Comparison of ENCODE assay signal across 10 mouse cellular contexts in genomic region chr3:41376848-41377582, GRCm38 (mm10).
DNase-seq lines count a peak whose midpoint lies in the region; ATAC-seq and TF ChIP-seq lines count a peak whose summit lies in the region.
"Had no signal": no experiment of that assay in that cellular context is flagged by ENCODE, and none has a peak within 500 bp of the region (broad histone marks: within the 10 kb centered on the region; RNA-seq: fewer than 3 reads in every experiment).

No protein-coding gene starts in this region.

- no peak overlapping the region for H3K9ac ChIP-seq in intestine, postnatal 0 days (ENCODE audit: low read depth, low read length)
- H3K9ac ChIP-seq: embryonic facial prominence, embryonic 12.5 days; limb, embryonic 12.5 days had no signal

- no peak overlapping the region for H3K27ac ChIP-seq in thymus, adult 2 months (ENCODE audit: control insufficient read depth, insufficient read depth, low read length)
- H3K27ac ChIP-seq in intestine, postnatal 0 days (ENCODE audit: low read depth, low read length): no peak overlapping the region
- H3K27ac ChIP-seq: embryonic facial prominence, embryonic 12.5 days; limb, embryonic 12.5 days had no signal

- TF ChIP-seq POLR2A in thymus, adult 2 months (IDR thresholded peaks at IDR 0.05; ENCODE audit: control insufficient read depth, extremely low read depth, insufficient read depth, low read length, poor library complexity): no peak

- H3K36me3 ChIP-seq in thymus, adult 2 months (ENCODE audit: control insufficient read depth, insufficient read depth, low read length): no peaks in the 10 kb centered on the region
- no peaks in the 10 kb centered on the region for H3K36me3 ChIP-seq in intestine, postnatal 0 days (ENCODE audit: control insufficient read depth, insufficient read depth)
- H3K36me3 ChIP-seq: embryonic facial prominence, embryonic 12.5 days; limb, embryonic 12.5 days had no signal

- DNase-seq in adrenal gland, adult 8-10 months: peak; percentile 55
- DNase-seq in adrenal gland, postnatal 25 days: no peak
- peak; percentile 20 for DNase-seq in thymus, postnatal 4 days
- DNase-seq in thymus, adult 2 months: no peak
- peak; percentile 29 for DNase-seq in yolk sac, embryonic 10.5 days (ENCODE audit: low spot score)
- no peak for DNase-seq in gastrocnemius, adult 18-20 months (ENCODE audit: low spot score)
- DNase-seq in left cerebral cortex, adult 9 months (ENCODE audit: low spot score in 2 of 2): no peak

- no peaks in the 10 kb centered on the region for H3K27me3 ChIP-seq in thymus, adult 2 months (ENCODE audit: control insufficient read depth, insufficient read depth, low read length)
- no peaks in the 10 kb centered on the region for H3K27me3 ChIP-seq in intestine, postnatal 0 days (replicated peaks; ENCODE audit: control insufficient read depth, insufficient read depth, low read length)
- H3K27me3 ChIP-seq: limb, embryonic 12.5 days had no signal

- ATAC-seq in intestine, postnatal 0 days: peak; percentile 94

- no peak for TF ChIP-seq CTCF in thymus, adult 2 months (IDR thresholded peaks at IDR 0.05; ENCODE audit: borderline replicate concordance, control insufficient read depth, extremely low read depth, insufficient read depth, low read length, poor library complexity)
- peak; percentile 65 for TF ChIP-seq CTCF in intestine, postnatal 0 days (IDR thresholded peaks at IDR 0.05; ENCODE audit: low read depth)

- no peak overlapping the region for H3K4me3 ChIP-seq in thymus, adult 2 months (ENCODE audit: control insufficient read depth, insufficient read depth, low read length)
- H3K4me3 ChIP-seq in intestine, postnatal 0 days (ENCODE audit: low read depth, low read length): no peak overlapping the region
- H3K4me3 ChIP-seq: embryonic facial prominence, embryonic 12.5 days; limb, embryonic 12.5 days had no signal

- no peak overlapping the region for H3K4me2 ChIP-seq in intestine, postnatal 0 days (replicated peaks; ENCODE audit: low read depth)
- H3K4me2 ChIP-seq: embryonic facial prominence, embryonic 12.5 days; limb, embryonic 12.5 days had no signal

- H3K4me1 ChIP-seq in thymus, adult 2 months (replicated peaks; ENCODE audit: control insufficient read depth, insufficient read depth, low read length): 0 out of 2 replicates have a peak, but pooled peaks cover 3% of the 10 kb centered on the region
- no peaks in the 10 kb centered on the region for H3K4me1 ChIP-seq in intestine, postnatal 0 days (replicated peaks; ENCODE audit: control insufficient read depth, insufficient read depth, low read length)

- 84% methylated on average over 6 of the region's 6 CpGs for WGBS in thymus, adult 2 months
- WGBS in intestine, postnatal 0 days: 52% methylated on average over 6 of the region's 6 CpGs

- no peaks in the 10 kb centered on the region for H3K9me3 ChIP-seq in intestine, postnatal 0 days (ENCODE audit: control insufficient read depth)
- H3K9me3 ChIP-seq: embryonic facial prominence, embryonic 12.5 days; limb, embryonic 12.5 days had no signal

Comparison
In these comparisons a context has a peak if more than half of its experiments do, and no peak if none do; other contexts are left out.
1. DNase-seq: peak in adrenal gland, adult 8-10 months (single experiment), thymus, postnatal 4 days (single experiment) and yolk sac, embryonic 10.5 days (single experiment); none in adrenal gland, postnatal 25 days (single experiment), thymus, adult 2 months (single experiment), gastrocnemius, adult 18-20 months (single experiment) and left cerebral cortex, adult 9 months (0 of 2).